Mouse (Mus musculus) intestine, postnatal 0 days (tissue): Measurements from ENCODE around the gene Crtc1. TPM values are rescaled to one million over a fixed set of nuclear protein-coding genes. Genes with fewer than 3 reads are reported as not detected.

Source experiments
- ATAC-seq: fragments of 200-750 bp; cut with Nextera tagmentation; 2 replicates; pipeline ENCODE4 v1.8.0; 2017; ENCODE audit warnings: mild to moderate bottlenecking, moderate TSS enrichment, moderate library complexity
- H3K27ac ChIP-seq: fragments of 300-500 bp; sonication (generic); 2 replicates; pipeline ENCODE4 v1.5.1; 2014; ENCODE audit warnings: mild to moderate bottlenecking, low read depth, low read length, moderate library complexity
- H3K27me3 ChIP-seq: fragments of 300-500 bp; sonication (generic); replicated peaks from 2 replicates; pipeline ENCODE4 v1.6.1; 2014; ENCODE audit warnings: low read length, mixed read lengths; ENCODE audit not compliant: control insufficient read depth, insufficient read depth
- H3K36me3 ChIP-seq: fragments of 300-500 bp; sonication (generic); 2 replicates; pipeline ENCODE4 v1.6.1; 2014; ENCODE audit warnings: mild to moderate bottlenecking, moderate library complexity; ENCODE audit not compliant: control insufficient read depth, insufficient read depth
- H3K4me1 ChIP-seq: fragments of 300-500 bp; sonication (generic); replicated peaks from 2 replicates; pipeline ENCODE4 v1.6.1; 2014; ENCODE audit warnings: antibody characterized with exemption, low read length, mixed read lengths; ENCODE audit not compliant: control insufficient read depth, insufficient read depth
- H3K4me2 ChIP-seq: fragments of 300-500 bp; sonication (generic); replicated peaks from 2 replicates; pipeline ENCODE4 v1.6.1; 2014; ENCODE audit warnings: low read depth, mild to moderate bottlenecking, moderate library complexity
- H3K4me3 ChIP-seq: fragments of 300-500 bp; sonication (generic); 2 replicates; pipeline ENCODE4 v1.5.1; 2014; ENCODE audit warnings: low read depth, low read length
- H3K9ac ChIP-seq: fragments of 300-500 bp; sonication (generic); 2 replicates; pipeline ENCODE4 v1.6.1; 2014; ENCODE audit warnings: mild to moderate bottlenecking, low read depth, low read length
- H3K9me3 ChIP-seq: fragments of 300-500 bp; sonication (generic); 2 replicates; pipeline ENCODE4 v1.6.1; 2016; ENCODE audit warnings: mixed run types; ENCODE audit not compliant: control insufficient read depth
- CTCF ChIP-seq: sonication (generic); IDR thresholded peaks from 2 replicates; pipeline ENCODE4 v1.5.1; 2016; ENCODE audit warnings: low read depth, mild to moderate bottlenecking, control low read depth, antibody characterized with exemption, moderate library complexity
- WGBS: fragments of 180-500 bp; shearing (Covaris S2); extraction: QIAGEN DNeasy Blood & Tissue Kit; methylation state at CpG from one replicate; pipeline ENCODE4 v1.1.7; 2014; 5-methylcytosine and 5-hydroxymethylcytosine counted together
- polyA plus RNA-seq: library from polyadenylated mRNA; unstranded; fragments of >200 nt; fragmentation: Nextera tagmentation; extraction: Ambion mirVana; gene quantifications from 2 replicates; pipeline ENCODE4 v1.2.1, GENCODE M21; 2015

Crtc1 gene
- polyA plus RNA-seq, 1 experiment from 2014 or later = 9.2 TPM

DNA sequence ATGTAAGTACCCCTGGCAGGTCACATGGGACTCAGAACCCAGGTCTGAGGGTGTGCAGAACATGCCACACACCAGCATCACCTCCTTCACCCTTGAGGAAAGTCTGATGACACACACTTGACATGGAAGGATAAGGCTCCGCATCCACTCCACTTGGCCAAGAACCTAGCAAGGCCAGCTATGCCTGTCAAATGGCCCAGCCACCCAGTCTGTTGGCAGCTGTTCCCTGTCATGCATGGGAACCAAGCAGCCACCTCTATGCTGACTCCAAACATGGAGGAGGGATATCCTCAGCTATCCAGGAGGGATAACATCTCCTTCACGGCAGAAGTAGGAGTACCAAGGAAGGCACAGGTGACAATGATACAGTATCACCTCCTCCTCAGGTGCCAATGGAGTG, 956 bp downstream of the Crtc1 start:
- no peak overlapping the region for H3K27ac ChIP-seq
- no peak for TF ChIP-seq CTCF
- no peaks in the 10 kb centered on the region for H3K9me3 ChIP-seq
- H3K4me1 ChIP-seq = no peaks in the 10 kb centered on the region
- 69% methylated on average over 2 of the region's 2 CpGs for WGBS
- no peak overlapping the region for H3K9ac ChIP-seq
- ATAC-seq = no peak
- H3K36me3 ChIP-seq = no peaks in the 10 kb centered on the region; the same call in 1 of the 2 replicates
- H3K4me3 ChIP-seq = peak overlapping the region; percentile 75
- H3K4me2 ChIP-seq = peak overlapping the region; percentile 70
- H3K27me3 ChIP-seq = no peaks in the 10 kb centered on the region

- Histone ChIP-seq H3K9me3 (no peaks in the 10 kb centered on the region), H3K36me3 (no peaks in the 10 kb centered on the region; the same call in 1 of the 2 replicates), H3K4me3 (no peak overlapping the region), H3K4me1 (no peaks in the 10 kb centered on the region), H3K27me3 (no peaks in the 10 kb centered on the region), H3K27ac (no peak overlapping the region), H3K9ac (no peak overlapping the region), H3K4me2 (no peak overlapping the region)
- TF ChIP-seq CTCF = no peak
- no peak for ATAC-seq
- 91% methylated on average over 5 of the region's 5 CpGs for WGBS
These were observed 4.2 kb downstream of the Crtc1 start for GRCm38 (mm10) chr8:70435156-70435555.

DNA sequence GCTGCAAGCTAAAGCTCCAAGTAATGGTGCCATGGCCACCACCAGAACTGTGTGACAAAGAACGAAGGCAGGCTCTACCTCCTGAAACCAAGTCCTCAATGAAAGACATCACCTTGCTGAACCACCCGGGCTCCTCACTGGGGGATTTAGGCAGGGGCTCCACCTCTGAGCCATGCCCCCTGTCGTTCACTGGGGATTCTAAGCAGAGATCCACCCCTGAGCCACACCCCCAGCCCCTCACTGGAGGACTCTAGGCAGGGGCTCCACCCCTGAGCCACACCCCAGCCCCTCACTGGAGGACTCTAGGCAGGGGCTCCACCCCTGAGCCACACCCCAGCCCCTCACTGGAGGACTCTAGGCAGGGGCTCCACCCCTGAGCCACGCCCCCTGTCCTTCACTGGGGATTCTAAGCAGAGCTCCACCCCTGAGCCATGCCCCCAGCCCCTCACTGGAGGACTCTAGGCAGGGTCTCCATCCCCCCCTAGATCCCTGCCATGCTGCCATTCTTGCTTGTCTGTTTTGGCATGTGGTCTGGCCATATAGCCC, 6.3 kb downstream of the Crtc1 start:
- TF ChIP-seq CTCF = no peak
- Histone ChIP-seq H3K27ac (no peak overlapping the region), H3K4me3 (no peak overlapping the region), H3K4me1 (no peaks in the 10 kb centered on the region), H3K9me3 (no peaks in the 10 kb centered on the region), H3K36me3 (no peaks in the 10 kb centered on the region; the same call in 1 of the 2 replicates), H3K27me3 (no peaks in the 10 kb centered on the region), H3K9ac (no peak overlapping the region), H3K4me2 (no peak overlapping the region)
- WGBS = 40% methylated on average over 4 of the region's 4 CpGs
- ATAC-seq = no peak

DNA sequence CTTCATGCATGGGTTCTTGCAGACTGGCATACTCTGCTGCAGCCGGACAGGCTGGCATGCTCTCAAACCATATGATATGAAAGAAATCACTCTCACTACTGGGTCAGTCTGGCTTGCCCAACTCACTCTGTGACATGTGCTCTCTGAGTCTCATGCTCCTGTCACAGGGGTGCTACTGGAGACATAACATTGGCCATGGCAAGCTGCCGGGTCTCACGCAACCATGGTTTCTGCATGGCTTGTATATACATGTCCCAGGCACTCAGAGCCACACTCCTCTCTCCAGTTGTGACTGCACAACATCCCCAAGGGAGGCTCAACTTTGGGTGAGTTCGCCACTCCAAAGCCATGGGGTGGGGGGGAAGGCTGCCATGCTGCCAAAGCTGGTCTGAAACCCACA, 8.2 kb downstream of the Crtc1 start:
- no peak overlapping the region for H3K9ac ChIP-seq
- 95% methylated on average over 4 of the region's 4 CpGs for WGBS
- H3K36me3 ChIP-seq = no peaks in the 10 kb centered on the region
- TF ChIP-seq CTCF = no peak
- H3K4me2 ChIP-seq = no peak overlapping the region
- H3K27ac ChIP-seq = no peak overlapping the region
- no peaks in the 10 kb centered on the region for H3K4me1 ChIP-seq
- no peaks in the 10 kb centered on the region for H3K9me3 ChIP-seq
- no peak overlapping the region for H3K4me3 ChIP-seq
- no peaks in the 10 kb centered on the region for H3K27me3 ChIP-seq
- no peak for ATAC-seq

DNA sequence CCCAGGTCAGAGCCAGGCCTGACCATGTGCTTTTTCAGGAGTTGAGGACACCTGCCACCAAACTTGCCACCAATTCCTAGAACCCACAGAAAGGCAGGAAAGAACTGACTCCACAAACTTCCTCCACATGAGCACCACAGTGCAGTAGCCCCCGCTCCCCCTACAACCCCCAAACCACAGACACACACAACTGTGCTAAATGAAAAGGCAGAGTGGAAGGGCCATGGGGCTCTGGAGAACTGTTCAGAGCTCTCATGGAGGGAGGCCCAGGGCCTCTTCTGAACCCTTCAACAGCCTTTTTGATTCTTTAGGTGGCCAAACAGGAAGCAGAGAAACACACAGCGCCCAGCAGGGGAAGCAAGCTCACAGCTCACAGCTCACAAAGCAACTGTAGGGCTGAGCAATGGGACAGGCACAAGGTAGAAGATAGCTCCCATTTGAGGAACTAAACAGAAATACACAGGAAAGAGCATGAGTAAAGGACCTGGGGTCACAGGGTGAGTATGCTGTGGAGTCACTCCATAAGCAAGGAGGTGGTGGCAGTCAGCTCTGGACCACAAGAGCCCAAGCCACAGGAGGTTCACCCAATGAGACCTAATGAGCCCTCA, 13.0 kb downstream of the Crtc1 start:
- H3K9me3 ChIP-seq = no peaks in the 10 kb centered on the region
- no peak overlapping the region for H3K4me2 ChIP-seq
- no peaks in the 10 kb centered on the region for H3K4me1 ChIP-seq
- H3K27me3 ChIP-seq = no peaks in the 10 kb centered on the region
- H3K27ac ChIP-seq = no peak overlapping the region
- no peak overlapping the region for H3K4me3 ChIP-seq
- H3K9ac ChIP-seq = no peak overlapping the region
- no peak for ATAC-seq
- 88% methylated on average over 2 of the region's 2 CpGs for WGBS
- H3K36me3 ChIP-seq = no peaks in the 10 kb centered on the region
- TF ChIP-seq CTCF = no peak

DNA sequence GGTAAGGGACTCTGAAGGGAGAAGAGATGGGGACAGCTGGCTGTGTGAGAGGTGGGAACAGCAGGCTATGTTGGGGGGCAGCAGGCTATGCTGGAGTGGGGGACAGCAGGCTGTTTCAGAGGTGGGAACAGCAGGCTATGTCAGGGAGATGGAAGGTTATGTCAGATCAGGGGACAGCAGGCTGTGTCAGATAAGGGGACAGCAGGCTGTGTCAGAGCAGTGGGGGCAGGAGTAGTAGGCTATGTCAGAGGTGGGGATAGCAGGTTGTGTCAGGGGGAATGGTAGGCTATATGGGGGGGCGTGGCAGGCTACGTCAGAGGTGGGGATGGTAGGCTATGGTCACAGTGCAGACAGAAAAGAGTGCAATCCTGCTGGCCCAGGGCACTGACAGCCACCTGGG, 16.7 kb downstream of the Crtc1 start:
- 84% methylated on average over 2 of the region's 2 CpGs for WGBS
- no peak for TF ChIP-seq CTCF
- no peaks in the 10 kb centered on the region for H3K36me3 ChIP-seq
- no peaks in the 10 kb centered on the region for H3K27me3 ChIP-seq
- no peak overlapping the region for H3K4me3 ChIP-seq
- H3K9ac ChIP-seq = no peak overlapping the region
- no peak for ATAC-seq
- no peak overlapping the region for H3K27ac ChIP-seq
- no peaks in the 10 kb centered on the region for H3K4me1 ChIP-seq
- no peaks in the 10 kb centered on the region for H3K9me3 ChIP-seq
- no peak overlapping the region for H3K4me2 ChIP-seq
